Mouse (Mus musculus): ENCODE data around the gene Map3k4. TPM values are rescaled to one million over a fixed set of nuclear protein-coding genes. Genes with fewer than 3 reads are reported as not detected.

The Map3k4 gene
- total and polyA plus RNA-seq, 2 experiments: 10.7 to 19.2 TPM

DNA sequence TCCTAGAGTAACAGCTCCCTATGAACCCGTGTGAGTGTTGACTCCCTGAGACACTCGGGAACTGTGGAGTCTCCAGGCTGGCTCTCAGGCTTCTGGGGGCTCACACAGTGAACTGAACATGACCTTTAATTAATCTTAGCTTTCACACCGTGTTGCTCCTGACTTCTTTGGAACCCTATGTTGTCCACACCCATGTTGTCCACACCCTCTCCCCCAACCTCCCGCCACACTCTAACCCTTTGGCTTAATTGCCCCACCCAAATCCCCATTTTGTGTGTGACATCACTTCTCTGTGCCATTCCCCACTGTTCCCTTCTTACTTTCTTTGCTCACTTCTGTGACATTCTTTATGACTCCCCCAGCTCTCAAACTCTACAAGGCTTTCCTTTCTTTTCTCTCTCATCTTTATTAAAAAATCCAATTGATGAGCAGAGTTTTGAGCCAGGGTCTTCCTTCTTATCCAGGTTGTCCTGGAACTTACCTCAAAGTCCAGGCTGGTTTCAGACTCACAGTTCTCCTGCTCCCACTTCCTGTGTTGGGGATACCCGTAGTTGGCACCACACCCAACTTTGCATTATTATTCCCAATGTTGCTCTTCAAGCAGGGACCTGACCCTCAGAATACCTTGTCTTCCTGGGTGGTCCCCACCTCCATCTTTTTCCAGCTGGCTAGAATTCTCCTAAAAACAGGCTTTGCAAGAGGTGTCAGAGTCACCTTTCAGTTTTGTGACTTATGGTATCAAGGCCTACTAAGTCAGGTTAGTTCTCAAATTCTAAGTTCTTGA is 135.7 kb downstream of the Map3k4 start:
- H3K9ac ChIP-seq (ENCODE audit: low read depth, low read length): no peak overlapping the region
- H3K27ac ChIP-seq (replicated peaks; ENCODE audit: insufficient read depth, low read depth, low read length): no peak overlapping the region
- no peak for TF ChIP-seq POLR2A (IDR thresholded peaks at IDR 0.05; ENCODE audit: extremely low read depth, insufficient read depth, low read length)
- no peak for TF ChIP-seq CTCF (IDR thresholded peaks at IDR 0.05; ENCODE audit: low read depth, low read length)
- no peaks in the 10 kb centered on the region for H3K4me1 ChIP-seq (ENCODE audit: control insufficient read depth, insufficient read depth, low read length)
- no peaks in the 10 kb centered on the region for H3K36me3 ChIP-seq (ENCODE audit: control insufficient read depth, insufficient read depth, low read length)
- no peak for DNase-seq (ENCODE audit: extremely low read depth, low read depth, low spot score)
- H3K79me2 ChIP-seq (ENCODE audit: control insufficient read depth, insufficient read depth, low read length): no peaks in the 10 kb centered on the region
- WGBS: 79% methylated on average over 5 of the region's 5 CpGs
- H3K27me3 ChIP-seq (ENCODE audit: control insufficient read depth, insufficient read depth, low read length): no peaks in the 10 kb centered on the region
- no peak overlapping the region for H3K4me3 ChIP-seq (ENCODE audit: insufficient read depth, low read depth, low read length)

DNA sequence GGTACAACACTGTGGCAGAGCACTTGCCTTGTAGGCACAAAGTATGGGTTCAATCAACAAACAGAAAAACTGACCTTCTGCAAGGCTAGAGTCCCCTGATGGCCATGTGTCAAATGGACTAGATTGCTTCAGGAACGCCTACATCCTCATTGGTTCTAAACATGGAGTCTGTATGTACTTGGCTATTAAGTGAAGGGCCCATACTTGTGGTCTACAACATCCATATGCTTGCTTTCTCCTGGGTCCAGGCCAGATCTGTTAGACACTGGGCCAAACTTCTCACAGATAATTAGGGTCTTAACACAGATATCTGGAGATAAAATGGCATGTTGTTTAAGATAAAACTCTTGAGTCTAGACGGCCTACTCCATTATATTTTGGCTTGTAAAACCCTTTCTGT is 138.8 kb downstream of the Map3k4 start:
- H3K4me1 ChIP-seq (ENCODE audit: control insufficient read depth, insufficient read depth, low read length): no peaks in the 10 kb centered on the region
- TF ChIP-seq CTCF (IDR thresholded peaks at IDR 0.05; ENCODE audit: low read depth, low read length): no peak
- TF ChIP-seq POLR2A (IDR thresholded peaks at IDR 0.05; ENCODE audit: extremely low read depth, insufficient read depth, low read length): no peak
- H3K27ac ChIP-seq (replicated peaks; ENCODE audit: insufficient read depth, low read depth, low read length): no peak overlapping the region
- DNase-seq (ENCODE audit: extremely low read depth, low read depth, low spot score): no peak
- no peaks in the 10 kb centered on the region for H3K79me2 ChIP-seq (ENCODE audit: control insufficient read depth, insufficient read depth, low read length)
- no peak overlapping the region for H3K4me3 ChIP-seq (ENCODE audit: insufficient read depth, low read depth, low read length)
- H3K9ac ChIP-seq (ENCODE audit: low read depth, low read length): no peak overlapping the region
- 83% methylated on average over 2 of the region's 2 CpGs for WGBS
- H3K36me3 ChIP-seq (ENCODE audit: control insufficient read depth, insufficient read depth, low read length): no peaks in the 10 kb centered on the region
- H3K27me3 ChIP-seq (ENCODE audit: control insufficient read depth, insufficient read depth, low read length): no peaks in the 10 kb centered on the region

- H3K9ac ChIP-seq (ENCODE audit: low read depth, low read length): no peak overlapping the region
- H3K4me1 ChIP-seq (ENCODE audit: control insufficient read depth, insufficient read depth, low read length): no peaks in the 10 kb centered on the region
Measured at GRCm38 (mm10) chr17:12179339-12179738, 139.3 kb downstream of the Map3k4 start.

More at GRCm38 (mm10) chr17:12179339-12179738, 139.3 kb downstream of the Map3k4 start:
- no peak for DNase-seq (ENCODE audit: extremely low read depth, low read depth, low spot score)
- TF ChIP-seq CTCF (IDR thresholded peaks at IDR 0.05; ENCODE audit: low read depth, low read length) (no peak), POLR2A (IDR thresholded peaks at IDR 0.05; ENCODE audit: extremely low read depth, insufficient read depth, low read length) (no peak)
- no peaks in the 10 kb centered on the region for H3K36me3 ChIP-seq (ENCODE audit: control insufficient read depth, insufficient read depth, low read length)
- H3K27ac ChIP-seq (replicated peaks; ENCODE audit: insufficient read depth, low read depth, low read length): no peak overlapping the region
- H3K4me3 ChIP-seq (ENCODE audit: insufficient read depth, low read depth, low read length): no peak overlapping the region
- no peaks in the 10 kb centered on the region for H3K27me3 ChIP-seq (ENCODE audit: control insufficient read depth, insufficient read depth, low read length)
- WGBS: 95% methylated on average over 7 of the region's 7 CpGs
- no peaks in the 10 kb centered on the region for H3K79me2 ChIP-seq (ENCODE audit: control insufficient read depth, insufficient read depth, low read length)

Other genes with a start within 250 kb of the Map3k4 start
- 1.0 and 1.2 TPM in 2 replicates for gene Agpat4, start 200.1 kb downstream of the Map3k4 start, total RNA-seq (2014; rRNA removed)
- gene Agpat4, start 200.1 kb downstream of the Map3k4 start, polyA plus RNA-seq (2012; rRNA removed): 0.60 and 1.0 TPM in 2 replicates
- 1,031 and 1,068 TPM in 2 replicates for gene Plg, start 59.8 kb upstream of the Map3k4 start, total RNA-seq (2014; rRNA removed)
- 1,361 and 1,403 TPM in 2 replicates for gene Plg, start 59.8 kb upstream of the Map3k4 start, polyA plus RNA-seq (2012; rRNA removed)
- 1.0 and 2.3 TPM in 2 replicates for gene Slc22a3, start 188.9 kb upstream of the Map3k4 start, total RNA-seq (2014; rRNA removed)
- gene Slc22a3, start 188.9 kb upstream of the Map3k4 start, polyA plus RNA-seq (2012; rRNA removed): 2.5 and 4.2 TPM in 2 replicates

Measured in liver, adult 2 months (tissue).